Mouse (Mus musculus) central nervous system, embryonic 18 days (tissue): ENCODE results near the gene Trip12. TPM values are rescaled to one million over a fixed set of nuclear protein-coding genes. Genes with fewer than 3 reads are reported as not detected.

Experiments used
- polyA plus RNA-seq: library from polyadenylated mRNA; depleted of rRNA; stranded (reverse); fragments of >200 nt; gene quantifications from 2 replicates; pipeline ENCODE4 v1.2.3, GENCODE M21; 2012; rRNA removed

Gene Trip12
- 87.5 and 96.2 TPM in 2 replicates for polyA plus RNA-seq

DNA sequence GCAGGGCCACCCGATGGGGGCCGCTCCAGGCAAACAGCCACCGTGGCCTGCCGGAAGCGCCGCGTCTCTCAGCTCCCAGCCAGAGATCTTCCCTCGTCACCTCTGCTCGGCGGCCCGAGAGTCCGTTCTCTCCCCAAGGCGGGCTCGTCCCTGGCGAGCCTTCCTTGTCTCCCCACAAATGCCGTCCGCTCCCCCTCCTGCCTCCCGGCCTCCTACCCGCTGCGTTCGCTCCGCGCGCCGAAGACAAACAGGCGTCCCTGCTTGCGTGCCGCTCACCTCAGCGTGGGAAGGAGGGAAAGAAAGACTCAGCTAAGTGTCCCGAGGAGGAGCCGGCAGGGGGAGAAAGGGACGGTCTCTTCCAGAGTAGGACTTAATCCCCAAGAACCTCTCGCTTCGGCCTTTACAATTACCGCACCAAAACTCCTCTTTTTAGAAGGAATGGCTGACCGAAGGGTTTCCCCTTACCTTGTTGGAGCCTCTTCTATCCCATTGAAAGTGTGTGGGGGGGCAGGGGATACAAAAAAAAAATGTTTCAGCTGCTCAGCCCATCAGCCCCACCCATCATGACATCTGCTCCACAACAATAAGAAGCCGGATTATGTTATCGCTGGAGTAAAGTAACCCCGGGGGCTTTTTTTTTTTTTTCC is at the start of gene Trip12:
Trip12 (minus strand) TSS at position 499 of the 647 bp plus-strand sequence.

DNA sequence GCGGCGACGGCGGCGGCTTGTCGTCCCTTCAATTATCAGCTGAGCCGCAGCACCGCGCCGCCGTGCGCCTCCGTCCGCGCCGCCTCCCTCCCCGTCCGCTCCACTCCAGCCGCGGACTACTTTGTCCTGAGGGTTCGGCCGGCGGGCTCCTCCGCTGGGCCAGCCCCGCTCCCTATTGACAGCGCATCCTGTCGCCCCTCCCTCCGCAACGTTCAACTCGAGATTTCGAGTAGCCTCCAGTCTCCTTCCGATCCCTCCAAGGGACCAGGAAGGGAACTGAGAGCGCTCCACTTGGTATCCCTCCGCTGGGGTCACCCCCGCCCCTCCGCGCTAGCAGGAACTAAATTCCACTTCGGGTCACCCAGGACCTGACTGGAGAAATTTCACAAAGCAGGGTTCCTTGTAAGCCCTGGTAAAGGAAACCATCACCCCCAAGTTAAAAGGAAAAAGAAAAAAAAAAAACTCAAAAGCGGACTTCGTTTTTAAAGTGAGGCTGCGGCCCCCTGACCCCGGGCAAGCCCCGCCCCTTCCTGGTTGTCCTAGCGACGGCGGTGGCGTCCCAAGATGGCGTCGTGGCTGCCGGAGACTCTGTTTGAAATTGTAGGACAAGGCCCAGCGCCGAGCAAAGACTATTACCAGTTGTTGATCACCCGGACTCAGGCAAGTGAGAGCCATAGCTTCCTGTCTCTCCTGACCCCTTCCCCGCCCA is 853 bp downstream of the Trip12 start, which contains the start of gene Fbxo36:
Fbxo36 (plus strand) TSS at position 533 of the 709 bp plus-strand sequence.

DNA sequence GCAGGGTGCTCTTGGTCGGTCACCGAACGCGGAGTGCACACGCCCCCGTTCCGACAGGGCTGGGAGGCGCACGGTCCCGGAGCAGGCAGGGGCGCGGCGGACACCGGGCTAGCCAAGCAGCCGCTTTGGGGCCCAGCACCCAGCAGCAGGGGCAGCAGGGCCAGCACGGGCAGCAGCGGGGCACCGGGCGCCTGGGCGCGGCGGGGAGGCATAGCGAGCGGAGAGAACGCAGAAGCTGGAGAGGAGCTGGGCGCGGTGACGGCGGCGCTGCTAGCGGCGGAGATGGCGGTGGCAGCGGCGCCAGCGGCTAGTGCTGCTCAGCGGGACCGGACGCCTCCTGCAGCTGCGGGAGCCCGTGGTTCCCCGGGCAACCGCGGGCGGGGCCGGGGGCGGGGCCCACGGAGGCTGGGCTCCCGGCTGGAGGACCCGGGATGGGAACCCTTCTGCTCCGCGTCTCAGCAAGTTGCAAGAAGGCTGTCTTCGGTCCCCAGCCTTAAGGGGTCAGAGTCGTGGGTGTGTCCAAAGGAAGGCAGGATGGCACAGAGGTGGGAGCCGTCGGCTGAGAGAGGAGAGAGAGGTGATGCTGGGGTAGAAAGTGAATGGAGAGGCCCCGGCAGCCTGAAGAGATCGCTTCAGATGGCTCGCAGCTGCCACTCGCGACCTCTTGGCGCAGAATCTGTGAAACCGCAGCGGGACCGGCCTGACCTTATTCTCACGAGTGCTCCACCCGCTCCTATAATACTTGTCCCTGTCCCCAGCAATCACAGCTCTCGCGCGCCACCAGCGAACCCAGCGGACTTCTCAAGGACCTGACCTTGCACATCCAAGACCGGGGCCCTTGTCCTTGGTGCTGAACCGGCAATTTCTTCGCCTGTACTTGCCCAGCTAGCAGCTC is 144.6 kb downstream of the Trip12 start, which contains the start of gene Dner:
Dner (minus strand) TSS at position 705 of the 895 bp plus-strand sequence.

Other genes starting within 250 kb of the Trip12 start
- gene Dner, start 144.3 kb downstream of the Trip12 start, polyA plus RNA-seq = 185 and 200 TPM in 2 replicates
- gene Fbxo36, start 675 bp downstream of the Trip12 start, polyA plus RNA-seq = 3.4 TPM in 2 replicates
- gene Slc16a14, start 94.6 kb upstream of the Trip12 start, polyA plus RNA-seq = 8.9 and 9.7 TPM in 2 replicates